Mouse (Mus musculus) kidney, postnatal 0 days (tissue): Measurements from ENCODE around the gene BC025920. TPM values are rescaled to one million over a fixed set of nuclear protein-coding genes. Genes with fewer than 3 reads are reported as not detected.

Experiments used
- ATAC-seq: fragments of 200-750 bp; cut with Nextera tagmentation; replicated peaks from 2 replicates; pipeline ENCODE4 v1.8.0; 2017; ENCODE audit warnings: low read depth, moderate number of reproducible peaks, moderate TSS enrichment, moderate library complexity; ENCODE audit not compliant: low FRiP score
- DNase-seq: peaks from one replicate; pipeline ENCODE4 v3.0.0-alpha.2; 2016; ENCODE audit warnings: low spot score
- H3K27ac ChIP-seq: fragments of 300-500 bp; sonication (generic); 2 replicates; pipeline ENCODE4 v1.5.1; 2014; ENCODE audit warnings: mild to moderate bottlenecking
- H3K27me3 ChIP-seq: fragments of 300-500 bp; sonication (generic); 2 replicates; pipeline ENCODE4 v1.6.1; 2014; ENCODE audit warnings: low read length, mixed read lengths; ENCODE audit not compliant: insufficient read depth
- H3K36me3 ChIP-seq: fragments of 300-500 bp; sonication (generic); 2 replicates; pipeline ENCODE4 v1.6.1; 2014; ENCODE audit warnings: low read length, mixed read lengths; ENCODE audit not compliant: insufficient read depth
- H3K4me1 ChIP-seq: fragments of 300-500 bp; sonication (generic); replicated peaks from 2 replicates; pipeline ENCODE4 v1.6.1; 2014; ENCODE audit warnings: antibody characterized with exemption, low read length, mixed read lengths; ENCODE audit not compliant: insufficient read depth
- H3K4me2 ChIP-seq: fragments of 300-500 bp; sonication (generic); 2 replicates; pipeline ENCODE4 v1.6.1; 2014; ENCODE audit warnings: mild to moderate bottlenecking, low read length, moderate library complexity, mixed read lengths
- H3K4me3 ChIP-seq: fragments of 300-500 bp; sonication (generic); replicated peaks from 2 replicates; pipeline ENCODE4 v1.5.1; 2014; ENCODE audit warnings: low read depth, low read length
- H3K9ac ChIP-seq: fragments of 300-500 bp; sonication (generic); 2 replicates; pipeline ENCODE4 v1.6.1; 2014; ENCODE audit warnings: low read depth, low read length
- H3K9me3 ChIP-seq: fragments of 300-500 bp; sonication (generic); replicated peaks from 2 replicates; pipeline ENCODE4 v1.6.1; 2016; ENCODE audit warnings: low read length, inconsistent platforms, mixed read lengths
- CTCF ChIP-seq: IDR thresholded peaks from 2 replicates; pipeline ENCODE4 v1.5.1; 2016; ENCODE audit warnings: antibody characterized with exemption, low read depth, mild to moderate bottlenecking, moderate library complexity
- WGBS: fragments of 180-500 bp; shearing (Covaris S2); extraction: QIAGEN DNeasy Blood & Tissue Kit; methylation state at CpG from one replicate; pipeline ENCODE4 v1.1.7; 2014; 5-methylcytosine and 5-hydroxymethylcytosine counted together
- polyA plus RNA-seq: library from polyadenylated mRNA; unstranded; fragments of >200 nt; fragmentation: Nextera tagmentation; extraction: Ambion mirVana; gene quantifications from 2 replicates; pipeline ENCODE4 v1.2.1, GENCODE M21; 2015

BC025920 gene
- polyA plus RNA-seq, 1 experiment from 2014 or later: 0.37 TPM

- H3K9ac ChIP-seq: no peak overlapping the region
- peaks cover 14% of the 10 kb centered on the region; the same call in 1 of the 2 replicates for H3K4me1 ChIP-seq
- H3K27ac ChIP-seq: no peak overlapping the region
- H3K4me2 ChIP-seq: peak overlapping the region; percentile 19; the same call in 1 of the 2 replicates
- no peak for DNase-seq
- no peaks in the 10 kb centered on the region for H3K27me3 ChIP-seq
- no peaks in the 10 kb centered on the region for H3K9me3 ChIP-seq
- WGBS: 33% methylated on average over 4 of the region's 4 CpGs
- no peak for TF ChIP-seq CTCF
- peaks cover 4% of the 10 kb centered on the region; the same call in 1 of the 2 replicates for H3K36me3 ChIP-seq
- no peak overlapping the region for H3K4me3 ChIP-seq
- no peak for ATAC-seq
Measured at GRCm38 (mm10) chr10:81579967-81580366, 26.1 kb upstream of the BC025920 start.

GRCm38 (mm10) chr10:81580441-81581070 lies 25.5 kb upstream of the BC025920 start:
- H3K9me3 ChIP-seq: no peaks in the 10 kb centered on the region
- H3K4me1 ChIP-seq: peaks cover 10% of the 10 kb centered on the region; the same call in 1 of the 2 replicates
- 28% methylated on average over 25 of the region's 25 CpGs for WGBS
- H3K9ac ChIP-seq: no peak overlapping the region
- H3K27me3 ChIP-seq: no peaks in the 10 kb centered on the region
- no peak overlapping the region for H3K4me3 ChIP-seq
- H3K4me2 ChIP-seq: peak overlapping the region; percentile 19
- ATAC-seq (peak; percentile 42), DNase-seq (peak; percentile 74)
- no peak overlapping the region for H3K27ac ChIP-seq
- H3K36me3 ChIP-seq: peaks cover 4% of the 10 kb centered on the region; the same call in 1 of the 2 replicates
- TF ChIP-seq CTCF: peak; percentile 60

GRCm38 (mm10) chr10:81583347-81583746 lies 22.7 kb upstream of the BC025920 start:
- H3K4me2 ChIP-seq: no peak overlapping the region
- H3K27me3 ChIP-seq: no peaks in the 10 kb centered on the region
- peaks cover 11% of the 10 kb centered on the region for H3K36me3 ChIP-seq
- WGBS: 53% methylated on average over 6 of the region's 6 CpGs
- no peak overlapping the region for H3K9ac ChIP-seq
- peaks cover 8% of the 10 kb centered on the region; the same call in 1 of the 2 replicates for H3K4me1 ChIP-seq
- no peak for TF ChIP-seq CTCF
- ATAC-seq: peak; percentile 19; the same call in 1 of the 2 replicates
- H3K4me3 ChIP-seq: no peak overlapping the region
- DNase-seq: peak; percentile 45
- no peaks in the 10 kb centered on the region for H3K9me3 ChIP-seq
- no peak overlapping the region for H3K27ac ChIP-seq

DNA sequence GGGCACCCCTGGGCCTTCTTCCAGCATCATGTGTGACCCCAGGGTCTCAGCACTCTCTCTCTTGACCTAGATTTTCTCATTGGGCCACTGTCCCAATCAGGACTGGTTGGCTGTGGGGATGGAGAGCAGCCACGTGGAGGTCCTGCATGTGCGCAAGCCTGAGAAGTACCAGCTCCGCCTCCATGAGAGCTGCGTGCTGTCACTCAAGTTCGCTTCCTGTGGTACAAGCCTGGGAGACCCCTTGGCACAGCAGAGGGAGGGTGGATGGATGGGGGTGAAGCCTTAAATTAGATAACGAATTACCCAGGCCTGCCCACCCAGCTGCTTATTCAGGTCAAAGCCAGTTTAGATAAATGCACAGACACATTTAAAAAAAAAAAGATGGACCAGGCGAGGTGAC lies 17.3 kb upstream of the BC025920 start:
- TF ChIP-seq CTCF: no peak
- Histone ChIP-seq H3K36me3 (peaks cover 7% of the 10 kb centered on the region; the same call in 1 of the 2 replicates), H3K9me3 (no peaks in the 10 kb centered on the region), H3K27me3 (no peaks in the 10 kb centered on the region), H3K9ac (no peak overlapping the region), H3K4me1 (no peaks in the 10 kb centered on the region), H3K4me3 (no peak overlapping the region), H3K4me2 (no peak overlapping the region), H3K27ac (no peak overlapping the region)
- WGBS: 78% methylated on average over 7 of the region's 7 CpGs
- no peak for ATAC-seq
- no peak for DNase-seq

- H3K9ac ChIP-seq: no peak overlapping the region
- no peaks in the 10 kb centered on the region for H3K27me3 ChIP-seq
- ATAC-seq: no peak
- H3K4me1 ChIP-seq: peaks cover 19% of the 10 kb centered on the region; the same call in 1 of the 2 replicates
- no peak overlapping the region for H3K4me2 ChIP-seq
- 51% methylated on average over 9 of the region's 9 CpGs for WGBS
- no peak for DNase-seq
- H3K36me3 ChIP-seq: peaks cover 7% of the 10 kb centered on the region; the same call in 1 of the 2 replicates
- TF ChIP-seq CTCF: no peak
- H3K4me3 ChIP-seq: no peak overlapping the region
- no peak overlapping the region for H3K27ac ChIP-seq
- no peaks in the 10 kb centered on the region for H3K9me3 ChIP-seq
Measured at GRCm38 (mm10) chr10:81591846-81592245, 14.2 kb upstream of the BC025920 start.

- H3K4me2 ChIP-seq: no peak overlapping the region
- peaks cover 3% of the 10 kb centered on the region; the same call in 1 of the 2 replicates for H3K36me3 ChIP-seq
- no peak overlapping the region for H3K4me3 ChIP-seq
- TF ChIP-seq CTCF: no peak
- no peaks in the 10 kb centered on the region for H3K27me3 ChIP-seq
- no peak for DNase-seq
- H3K27ac ChIP-seq: no peak overlapping the region
- 78% methylated on average over 7 of the region's 7 CpGs for WGBS
- ATAC-seq: no peak
- H3K4me1 ChIP-seq: peaks cover 27% of the 10 kb centered on the region
- no peak overlapping the region for H3K9ac ChIP-seq
- H3K9me3 ChIP-seq: no peaks in the 10 kb centered on the region
Measured at GRCm38 (mm10) chr10:81592631-81593030, 13.4 kb upstream of the BC025920 start.
